Mouse (Mus musculus) ES-Bruce4 (cell line): ENCODE measurements at regions not wholly inside any gene's neighbourhood (a gene's known extent, or its start where the extent isn't known, plus 50 kb on each side); places are given as distances from the start of the nearest gene placed in this dataset.

Source experiments
- H3K27ac ChIP-seq: 2 replicates; pipeline ENCODE4 v1.5.1; 2012; ENCODE audit warnings: low read length, inconsistent platforms; ENCODE audit not compliant: insufficient read depth
- H3K27me3 ChIP-seq: 2 replicates; pipeline ENCODE4 v1.6.1; 2012; ENCODE audit warnings: mild to moderate bottlenecking, low read length, inconsistent platforms; ENCODE audit not compliant: control insufficient read depth, poor library complexity, insufficient read depth, severe bottlenecking
- H3K36me3 ChIP-seq: 2 replicates; pipeline ENCODE4 v1.6.1; 2012; ENCODE audit warnings: inconsistent platforms, mild to moderate bottlenecking, low read length, moderate library complexity; ENCODE audit not compliant: control insufficient read depth, poor library complexity, insufficient read depth, severe bottlenecking
- H3K4me1 ChIP-seq: one replicate; pipeline ENCODE4 v1.8.1; 2011; ENCODE audit warnings: low read length; ENCODE audit not compliant: control insufficient read depth, insufficient read depth
- H3K4me3 ChIP-seq: 2 replicates; pipeline ENCODE4 v1.5.1; 2011; ENCODE audit warnings: low read depth, mild to moderate bottlenecking, low read length
- H3K9ac ChIP-seq: 2 replicates; pipeline ENCODE4 v1.6.1; 2012; ENCODE audit warnings: low read depth, mild to moderate bottlenecking, inconsistent platforms; ENCODE audit not compliant: poor library complexity, severe bottlenecking
- H3K9me3 ChIP-seq: replicated peaks from 2 replicates; pipeline ENCODE4 v1.6.1; 2012; ENCODE audit warnings: mild to moderate bottlenecking, low read length, inconsistent platforms; ENCODE audit not compliant: control insufficient read depth, poor library complexity, insufficient read depth, severe bottlenecking
- CTCF ChIP-seq: IDR thresholded peaks from one replicate; pipeline ENCODE4 v1.8.1; 2011; ENCODE audit warnings: low read depth, low read length
- EP300 ChIP-seq: IDR thresholded peaks from 2 replicates; pipeline ENCODE4 v1.6.1; 2011; ENCODE audit warnings: low read depth, low read length; ENCODE audit not compliant: insufficient read depth
- POLR2A ChIP-seq: IDR thresholded peaks from one replicate; pipeline ENCODE4 v1.8.1; 2011; ENCODE audit warnings: low read length; ENCODE audit not compliant: insufficient read depth

GRCm38 (mm10) chr2:118012211-118012610 lies 99.5 kb upstream of the Thbs1 start:
- Histone ChIP-seq H3K27ac (no peak overlapping the region), H3K4me1 (no peaks in the 10 kb centered on the region), H3K9me3 (no peaks in the 10 kb centered on the region), H3K36me3 (no peaks in the 10 kb centered on the region), H3K4me3 (no peak overlapping the region), H3K27me3 (no peaks in the 10 kb centered on the region; the same call in 1 of the 2 replicates), H3K9ac (no peak overlapping the region)
- TF ChIP-seq EP300 (no peak), CTCF (no peak), POLR2A (no peak)

DNA sequence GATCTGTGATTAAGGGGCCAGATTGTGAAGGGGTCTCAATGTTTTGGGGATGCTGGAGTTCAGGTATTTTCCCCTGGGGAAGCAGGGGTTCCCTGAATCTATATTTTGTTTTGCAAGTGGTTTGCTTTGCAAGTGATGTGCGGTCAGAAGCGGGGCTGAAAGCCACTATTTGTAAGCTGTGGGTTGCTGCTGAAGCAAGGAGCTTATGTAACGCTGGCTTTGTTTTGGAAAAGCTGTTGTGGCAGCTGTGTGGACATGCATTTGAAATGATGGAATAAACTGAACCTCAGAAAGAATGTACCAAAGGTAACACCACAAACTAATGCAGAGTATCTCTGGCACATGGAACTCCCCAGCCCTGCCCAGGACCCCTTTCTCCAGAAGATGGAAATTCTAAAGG lies 98.5 kb upstream of the Thbs1 start:
- Histone ChIP-seq H3K9me3 (no peaks in the 10 kb centered on the region), H3K4me1 (no peaks in the 10 kb centered on the region), H3K4me3 (no peak overlapping the region), H3K27ac (no peak overlapping the region), H3K36me3 (no peaks in the 10 kb centered on the region), H3K9ac (no peak overlapping the region), H3K27me3 (no peaks in the 10 kb centered on the region; the same call in 1 of the 2 replicates)
- no peak for TF ChIP-seq POLR2A
- no peak for TF ChIP-seq CTCF
- TF ChIP-seq EP300 = no peak

- H3K27me3 ChIP-seq = no peaks in the 10 kb centered on the region; the same call in 1 of the 2 replicates
- no peak overlapping the region for H3K9ac ChIP-seq
- no peak overlapping the region for H3K27ac ChIP-seq
- H3K9me3 ChIP-seq = no peaks in the 10 kb centered on the region
- no peak overlapping the region for H3K4me3 ChIP-seq
- H3K4me1 ChIP-seq = no peaks in the 10 kb centered on the region
- no peak for TF ChIP-seq EP300
- TF ChIP-seq CTCF = no peak
- no peak for TF ChIP-seq POLR2A
- H3K36me3 ChIP-seq = no peaks in the 10 kb centered on the region
Measured at GRCm38 (mm10) chr2:118015182-118015581, 96.5 kb upstream of the Thbs1 start.

- Histone ChIP-seq H3K27ac (no peak overlapping the region), H3K4me1 (no peaks in the 10 kb centered on the region), H3K9me3 (no peaks in the 10 kb centered on the region), H3K36me3 (no peaks in the 10 kb centered on the region), H3K27me3 (no peaks in the 10 kb centered on the region), H3K4me3 (no peak overlapping the region), H3K9ac (no peak overlapping the region)
- no peak for TF ChIP-seq POLR2A
- no peak for TF ChIP-seq CTCF
- TF ChIP-seq EP300 = no peak
Measured at GRCm38 (mm10) chr2:118025829-118026735, 85.6 kb upstream of the Thbs1 start.

DNA sequence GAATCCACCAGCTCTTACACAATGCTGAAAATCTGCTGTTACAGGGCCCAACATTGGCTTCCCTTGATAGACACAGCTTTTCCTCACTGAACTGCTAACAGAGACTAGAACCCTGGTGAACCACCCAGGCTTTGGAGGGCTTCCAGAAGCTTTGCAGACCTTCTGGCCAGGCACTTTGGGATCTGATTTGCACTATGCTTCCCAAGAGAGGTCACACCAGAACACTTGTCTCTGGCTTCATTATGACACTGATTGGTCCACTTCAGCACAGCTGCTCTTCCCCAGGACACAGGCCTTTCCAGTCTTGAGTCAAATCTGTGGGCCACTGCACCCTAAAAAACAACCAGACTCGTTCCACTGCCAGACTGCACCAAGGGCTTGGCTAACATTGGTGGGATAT lies 82.8 kb upstream of the Thbs1 start:
- H3K4me1 ChIP-seq = no peaks in the 10 kb centered on the region
- H3K27me3 ChIP-seq = no peaks in the 10 kb centered on the region
- no peak overlapping the region for H3K27ac ChIP-seq
- H3K36me3 ChIP-seq = no peaks in the 10 kb centered on the region
- H3K4me3 ChIP-seq = no peak overlapping the region
- no peak overlapping the region for H3K9ac ChIP-seq
- TF ChIP-seq CTCF (no peak), POLR2A (no peak), EP300 (no peak)
- H3K9me3 ChIP-seq = no peaks in the 10 kb centered on the region

- no peaks in the 10 kb centered on the region for H3K36me3 ChIP-seq
- no peaks in the 10 kb centered on the region for H3K4me1 ChIP-seq
- H3K9me3 ChIP-seq = no peaks in the 10 kb centered on the region
- no peaks in the 10 kb centered on the region for H3K27me3 ChIP-seq
- H3K9ac ChIP-seq = no peak overlapping the region
- no peak for TF ChIP-seq POLR2A
- no peak for TF ChIP-seq CTCF
- TF ChIP-seq EP300 = no peak
- H3K27ac ChIP-seq = no peak overlapping the region
- H3K4me3 ChIP-seq = no peak overlapping the region
Measured at GRCm38 (mm10) chr2:118029470-118030108, 82.1 kb upstream of the Thbs1 start.
